Mouse (Mus musculus) frontal cortex, postnatal 36 days (tissue): Measurements from ENCODE around the gene Spata2l.

Source experiments
- DNase-seq, 2 experiments: peaks; one replicate each; pipeline ENCODE4 v3.0.0; 2022; ENCODE audit warnings: low spot score in 2 of 2

Spata2l gene

DNA sequence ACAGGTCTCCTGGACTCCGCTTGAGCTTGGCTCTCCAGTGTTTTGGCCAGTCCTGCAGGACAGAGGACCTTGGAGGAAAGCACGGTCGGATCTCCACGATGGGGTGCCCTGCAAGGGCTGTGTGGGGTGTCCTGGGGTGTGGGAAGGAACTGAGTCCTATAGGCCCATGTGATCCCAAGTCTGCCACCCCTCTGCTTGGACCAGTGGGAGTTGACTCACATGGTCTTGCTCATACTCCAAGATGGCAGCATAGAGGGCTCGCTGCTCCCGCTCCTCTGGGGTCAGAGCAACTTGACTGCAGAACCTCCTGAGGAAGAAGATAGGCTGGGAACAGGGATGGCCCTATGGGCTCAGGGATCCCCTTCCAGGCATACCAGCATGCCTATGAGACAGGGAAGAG, 11.7 kb upstream of the Spata2l start:
- DNase-seq = no peak

DNA sequence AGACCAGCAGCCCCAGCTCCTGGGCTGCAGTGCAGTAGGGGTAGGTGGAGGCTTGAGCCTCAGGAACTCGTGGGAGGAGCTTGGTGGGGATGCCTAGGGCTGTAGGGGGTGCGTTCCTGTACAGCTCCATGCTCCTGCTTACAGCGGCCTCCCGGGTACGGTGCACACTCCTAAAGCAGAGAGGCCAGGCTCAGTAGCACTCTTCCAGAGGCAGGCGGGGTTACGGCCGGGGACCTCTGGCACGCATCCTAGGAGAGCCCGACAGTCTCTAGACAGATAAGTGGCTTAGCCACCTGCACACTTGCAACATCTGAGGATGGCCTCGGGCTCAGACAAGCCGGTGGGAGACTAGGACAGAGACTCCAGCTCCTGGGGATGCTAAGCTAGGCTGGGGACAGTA, 9.5 kb upstream of the Spata2l start:
- no peak for DNase-seq

DNA sequence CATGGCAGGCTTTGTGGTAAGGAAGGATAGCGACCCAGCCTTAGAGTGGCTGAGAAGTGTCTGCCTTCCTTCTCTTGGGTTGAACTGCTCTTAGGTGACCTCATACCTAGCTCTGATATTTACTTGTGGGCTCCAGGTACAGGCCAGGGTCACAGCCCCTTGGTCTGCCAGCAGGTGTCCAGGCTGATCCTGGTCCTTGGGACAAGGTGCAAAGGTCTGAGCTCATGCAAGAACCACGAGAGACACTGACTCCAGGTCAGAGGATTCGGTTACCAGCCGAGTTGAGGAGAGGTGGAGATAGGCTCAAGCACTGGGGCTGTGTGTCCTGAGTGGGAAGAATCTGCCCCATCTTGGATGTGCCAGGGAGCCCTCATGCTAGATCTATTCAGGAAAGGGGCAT, 8.3 kb upstream of the Spata2l start:
- no peak for DNase-seq

DNA sequence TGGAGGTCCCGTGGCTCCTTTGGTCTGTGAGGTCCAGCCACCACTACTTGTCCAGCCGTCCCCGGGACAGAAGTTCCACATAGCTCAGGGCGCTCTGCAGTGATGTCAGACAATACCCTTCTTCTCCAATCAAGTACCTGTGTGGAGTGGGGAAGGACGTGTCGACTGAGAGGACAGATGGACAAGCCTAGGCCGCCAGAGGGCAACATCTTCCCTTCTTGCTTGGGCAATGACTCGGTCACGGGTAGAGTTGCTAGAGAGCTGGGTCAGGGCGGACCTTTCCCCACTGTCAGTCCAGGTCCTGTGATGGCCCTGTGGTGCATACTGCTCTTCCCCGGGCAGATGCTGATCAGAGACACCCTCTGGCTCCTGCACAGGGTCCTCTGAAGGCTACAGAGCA, 7.0 kb upstream of the Spata2l start:
- no peak for DNase-seq

DNA sequence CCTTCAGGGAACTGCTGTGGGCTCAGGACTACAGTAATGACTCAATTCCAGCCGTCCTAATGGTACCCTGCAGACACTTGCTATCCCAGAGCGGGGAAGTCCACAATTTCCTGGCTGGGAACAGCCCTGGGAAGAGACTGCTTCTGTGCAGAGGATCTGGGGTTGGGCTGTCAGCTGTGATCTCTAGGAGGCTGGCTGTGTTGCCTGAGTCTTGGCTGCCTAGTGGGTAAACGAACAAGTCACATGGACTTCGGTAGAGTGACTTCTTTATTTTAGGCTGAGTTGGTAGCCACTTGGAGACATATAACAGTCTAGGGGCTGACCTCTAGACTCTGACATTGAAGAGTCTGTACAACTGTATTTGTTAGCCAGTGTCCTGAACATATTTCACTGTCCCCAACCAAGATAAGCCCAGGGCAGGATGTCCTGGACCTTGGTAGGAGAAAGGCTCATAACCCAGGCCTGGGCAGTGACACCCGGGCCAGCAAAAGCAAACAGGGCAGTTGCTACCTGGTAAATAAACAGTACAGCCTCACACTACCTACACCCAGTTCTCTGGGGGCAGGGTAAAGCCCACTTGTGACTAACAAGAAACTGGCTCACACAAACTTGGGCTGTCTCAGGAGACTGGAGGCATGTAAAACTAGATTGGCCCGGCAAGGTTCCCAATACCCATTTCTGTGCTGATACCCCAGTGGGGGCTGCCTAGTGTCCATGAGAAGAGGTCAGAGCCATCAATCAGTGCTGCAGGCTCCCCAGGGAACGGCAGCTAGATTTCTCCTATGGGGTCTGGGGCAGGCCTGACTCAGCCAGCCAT, 6.3 kb upstream of the Spata2l start:
- DNase-seq = no peak

DNA sequence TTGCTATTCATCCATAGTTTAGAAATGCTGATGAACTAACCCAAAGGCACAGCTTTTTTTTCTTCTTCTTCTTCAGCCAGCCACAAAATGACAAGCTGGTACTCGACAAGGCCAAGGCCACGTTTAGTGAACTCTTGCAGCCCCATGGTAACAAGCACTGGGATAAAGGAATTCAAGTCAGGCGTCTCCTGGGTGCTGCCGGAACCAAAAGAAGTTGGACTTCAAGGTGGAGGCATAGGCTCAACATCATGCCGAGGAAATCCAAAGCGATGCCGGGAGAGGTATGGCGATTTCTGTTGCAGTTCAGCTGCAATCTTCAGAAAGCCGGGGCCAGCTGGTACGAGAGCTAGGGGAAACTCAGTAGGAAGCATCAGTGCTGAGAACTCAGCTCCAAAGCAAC, 3.4 kb upstream of the Spata2l start:
- no peak for DNase-seq

DNA sequence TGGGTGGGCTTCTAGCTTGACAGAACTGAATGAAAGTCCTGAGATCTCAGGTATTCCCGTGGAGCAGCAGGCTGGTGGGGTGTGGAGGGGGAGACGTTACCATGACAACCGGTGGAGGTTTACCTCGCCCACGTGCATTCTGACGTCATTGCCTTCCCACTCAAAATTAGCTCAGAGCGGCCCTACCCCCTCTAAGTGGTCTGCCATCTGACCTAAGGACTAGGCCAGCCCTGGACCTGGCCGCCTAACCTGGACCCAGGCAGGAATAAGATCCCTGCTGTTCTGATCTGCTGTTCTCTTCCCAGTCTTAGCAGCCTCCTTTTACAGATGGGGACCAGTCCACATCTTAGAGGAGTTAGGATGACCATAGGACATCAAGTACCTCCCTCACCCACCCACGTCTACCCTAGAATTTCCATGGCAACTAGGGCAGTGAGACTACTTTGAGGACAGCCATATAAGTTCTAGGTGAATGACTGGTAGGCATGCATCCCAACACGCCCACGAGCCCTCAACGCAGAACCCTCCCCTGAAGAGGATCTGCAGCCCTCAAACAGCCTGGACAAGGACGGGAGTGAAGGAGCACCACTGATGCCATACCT, 1.0 kb downstream of the Spata2l start:
- peak; percentile 82 to 91 for DNase-seq

DNA sequence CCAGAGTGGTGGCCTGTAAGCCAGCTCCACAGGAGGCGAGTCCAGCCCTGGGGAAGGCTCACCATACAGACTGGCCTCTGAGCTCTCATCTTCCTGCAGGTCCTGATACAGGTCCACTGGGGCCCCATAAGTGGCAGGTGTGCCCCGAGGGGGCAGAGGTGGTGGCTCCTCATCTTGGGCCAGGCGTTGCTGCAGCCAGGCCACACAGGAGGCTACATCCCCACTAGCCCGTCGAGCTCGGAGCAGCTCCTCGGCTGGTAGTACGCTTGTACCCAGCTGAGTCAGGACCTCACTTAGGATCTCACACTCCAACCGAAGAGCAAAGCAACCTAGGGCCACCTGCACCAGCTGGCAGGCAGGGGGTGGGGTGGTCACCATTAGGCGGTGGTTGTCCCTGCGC, 2.3 kb downstream of the Spata2l start:
- DNase-seq = no peak

DNA sequence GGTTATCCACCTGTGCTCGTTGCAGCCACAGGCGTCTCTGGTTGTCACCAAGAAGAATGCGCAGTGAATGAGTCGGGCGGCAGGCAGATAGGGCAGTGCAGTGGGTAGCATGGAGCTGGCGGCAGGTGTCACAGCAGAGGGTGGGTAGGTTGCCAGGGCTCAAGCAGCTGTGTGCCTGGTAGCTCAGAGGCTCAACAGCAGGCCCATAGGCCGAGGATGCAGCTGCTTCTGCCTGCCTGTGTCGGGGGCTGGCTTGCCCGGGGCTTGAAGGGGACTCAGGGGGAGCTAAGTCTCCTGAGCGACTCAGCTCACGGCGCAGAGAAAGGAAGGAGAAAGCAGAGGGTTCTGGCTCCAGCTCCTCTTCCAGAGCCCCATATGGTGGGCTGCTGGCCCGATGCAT, 2.7 kb downstream of the Spata2l start:
- no peak for DNase-seq

DNA sequence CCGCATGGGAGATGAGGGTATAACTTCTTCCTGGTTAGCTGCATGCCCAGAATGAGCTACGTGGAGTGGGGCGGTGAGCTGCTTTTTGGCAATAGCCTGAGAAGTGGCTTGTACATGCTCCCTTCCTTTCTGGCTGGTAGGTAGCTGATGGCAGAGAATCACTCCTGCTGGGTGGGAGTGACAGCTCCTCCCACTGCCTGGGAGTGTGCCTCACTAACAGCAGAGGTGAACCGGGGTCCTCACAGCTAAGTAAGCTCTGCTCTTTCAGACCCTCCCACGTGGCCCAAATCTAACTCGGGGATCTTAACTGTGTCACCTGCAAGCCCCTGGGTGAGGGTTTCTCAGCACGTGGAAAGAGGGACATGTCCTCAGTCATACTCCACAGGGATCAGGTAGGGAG, 3.5 kb downstream of the Spata2l start:
- peak; percentile 36 to 45 for DNase-seq

DNA sequence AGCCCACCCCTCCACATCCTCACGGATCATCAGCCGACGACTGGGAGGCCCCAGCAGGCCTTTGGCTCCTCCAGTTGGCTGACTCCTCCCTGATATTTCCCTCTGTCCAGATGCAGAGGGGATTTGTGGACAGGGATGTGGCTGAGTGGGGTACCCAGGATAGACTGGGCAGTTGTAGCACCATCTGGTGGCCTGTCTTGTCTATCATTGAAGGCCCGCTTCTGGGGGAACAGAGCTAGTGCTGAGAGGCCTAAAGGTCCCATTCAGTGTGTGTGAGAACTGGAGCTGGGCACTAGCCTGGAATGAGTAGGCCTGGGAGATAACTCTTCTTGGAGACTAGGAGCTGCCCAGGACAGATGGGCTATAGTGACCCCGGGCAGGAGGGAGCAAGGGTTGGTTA, 4.3 kb downstream of the Spata2l start:
- DNase-seq = peak in 1 of 2 experiments; percentile 38

DNA sequence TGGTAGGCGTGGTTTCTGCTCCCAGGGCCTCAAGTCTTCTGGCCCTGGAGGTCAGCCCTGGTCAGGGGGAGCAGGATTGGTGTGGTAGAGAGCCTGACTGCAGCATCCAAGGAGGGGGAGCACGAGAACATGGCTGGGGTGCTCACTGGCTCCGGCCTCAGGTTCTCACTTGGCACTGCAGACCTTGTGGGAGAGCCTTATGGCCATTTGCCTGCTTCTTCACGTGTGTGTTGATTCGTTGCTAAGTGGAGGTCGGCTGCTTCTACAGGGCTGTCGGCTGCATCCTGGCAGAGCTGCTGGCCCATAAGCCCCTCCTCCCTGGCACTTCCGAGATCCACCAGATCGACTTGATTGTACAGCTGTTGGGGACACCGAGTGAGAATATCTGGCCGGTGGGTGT, 5.7 kb downstream of the Spata2l start:
- peak in 1 of 2 experiments; percentile 19 for DNase-seq

DNA sequence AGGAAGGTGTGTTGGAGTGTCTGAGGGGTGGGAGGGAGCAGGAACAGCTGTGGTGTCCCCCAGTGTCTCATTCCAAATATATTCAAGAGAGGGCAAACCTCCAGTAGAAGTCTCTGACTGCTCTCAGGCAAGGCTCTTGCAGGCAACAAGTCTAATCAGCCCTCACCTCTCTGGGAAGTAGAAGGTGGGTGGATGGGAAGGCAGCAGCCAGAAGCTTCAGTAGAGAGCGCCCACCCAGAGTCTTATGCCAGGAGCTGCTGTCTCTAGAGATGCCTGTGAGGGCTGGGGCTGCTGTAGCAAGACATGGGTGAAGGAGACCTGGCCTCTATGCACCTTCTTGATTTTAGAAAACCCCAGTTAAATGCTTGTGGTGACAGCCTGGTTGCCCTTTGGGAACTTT, 7.6 kb downstream of the Spata2l start:
- DNase-seq = peak in 1 of 2 experiments; percentile 46

DNA sequence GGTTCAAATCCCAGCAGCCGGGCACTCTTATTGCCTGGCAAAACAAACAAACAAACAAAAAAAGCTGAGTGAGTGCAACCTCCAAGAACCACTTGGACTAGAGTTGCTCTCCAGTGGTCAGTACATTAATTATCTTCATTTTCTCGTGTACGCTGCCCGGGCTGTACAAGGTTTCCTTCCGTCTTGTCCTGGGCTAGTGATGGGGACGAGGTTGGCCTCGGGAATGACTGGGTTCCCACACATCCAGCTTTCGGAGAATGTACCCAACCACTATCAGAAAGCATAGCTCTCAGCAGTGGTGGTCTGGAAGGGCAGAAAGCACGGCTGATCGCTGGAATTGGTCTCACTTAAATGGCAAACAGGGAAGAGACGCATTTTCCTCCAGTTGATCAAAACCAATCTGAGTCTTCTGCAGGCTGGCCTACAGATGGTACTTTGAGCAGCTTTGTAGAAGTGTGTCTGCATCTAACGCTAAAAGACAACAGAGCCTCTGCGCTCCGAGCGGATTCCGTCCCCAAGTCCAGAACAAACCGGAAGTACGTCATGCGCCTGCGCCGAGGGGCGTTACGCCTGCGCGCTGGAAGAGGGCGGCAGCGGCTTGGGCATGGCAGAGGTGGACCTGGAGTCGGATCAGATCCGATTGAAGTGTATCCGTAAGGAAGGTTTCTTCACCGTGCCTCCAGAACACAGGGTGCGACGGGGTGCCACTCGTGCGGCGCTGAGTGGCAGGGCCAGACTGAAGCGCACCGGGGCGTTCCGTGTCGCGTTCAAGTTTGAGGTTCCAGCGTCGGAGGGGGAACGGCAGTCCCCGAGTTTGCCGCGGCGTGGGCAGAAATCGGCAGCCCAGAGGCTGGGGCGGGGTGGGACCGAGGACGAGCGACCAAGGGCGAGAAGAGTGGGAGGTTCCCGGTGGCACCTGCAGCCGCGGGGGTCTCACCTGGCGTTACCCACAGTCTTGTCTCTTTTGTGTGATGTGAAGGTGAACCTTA, 11.5 kb downstream of the Spata2l start, which contains the start of gene Cdk10:
Gene Cdk10, plus strand, starts transcription at position 565 of the 989 bp plus-strand sequence.
- peak; percentile 96 to 97 for DNase-seq

DNA sequence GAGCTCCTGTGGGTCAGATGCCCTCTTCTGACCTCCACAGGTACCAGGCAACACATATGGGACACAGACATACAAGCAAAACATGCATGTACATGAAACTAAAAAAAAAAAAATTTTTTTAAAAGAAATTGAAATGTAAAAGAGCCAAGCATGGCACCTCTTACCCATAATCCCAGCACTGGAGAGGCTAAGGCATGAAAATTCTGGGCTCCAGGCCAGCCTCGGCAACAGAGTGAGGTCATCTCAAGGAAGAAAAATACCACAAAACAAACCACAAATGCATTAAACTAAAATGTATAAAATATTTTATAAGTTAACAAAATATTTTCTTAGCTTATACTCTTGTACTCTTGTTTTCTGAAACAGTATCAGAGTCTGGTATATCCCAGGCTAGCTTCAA, 15.1 kb downstream of the Spata2l start:
- no peak for DNase-seq

DNA sequence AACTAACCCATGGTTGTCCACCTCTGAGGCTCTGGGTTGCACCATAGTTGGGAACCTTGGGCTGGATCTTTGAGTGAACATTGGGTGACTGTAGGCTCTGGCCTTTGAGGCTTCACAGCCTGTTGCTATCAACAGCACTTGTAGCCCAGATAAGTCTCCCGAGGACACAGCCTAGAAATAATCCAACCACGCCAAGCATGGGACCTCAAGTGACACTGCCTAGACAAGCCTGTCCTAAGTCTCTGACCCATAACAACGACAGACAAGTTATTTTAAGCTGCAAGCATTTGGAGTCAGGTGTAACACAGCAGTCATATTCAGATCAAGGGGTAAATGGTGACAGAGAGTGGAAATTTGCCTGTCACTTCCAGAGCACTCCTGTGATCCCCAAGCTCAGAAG, 20.6 kb downstream of the Spata2l start:
- DNase-seq = no peak

DNA sequence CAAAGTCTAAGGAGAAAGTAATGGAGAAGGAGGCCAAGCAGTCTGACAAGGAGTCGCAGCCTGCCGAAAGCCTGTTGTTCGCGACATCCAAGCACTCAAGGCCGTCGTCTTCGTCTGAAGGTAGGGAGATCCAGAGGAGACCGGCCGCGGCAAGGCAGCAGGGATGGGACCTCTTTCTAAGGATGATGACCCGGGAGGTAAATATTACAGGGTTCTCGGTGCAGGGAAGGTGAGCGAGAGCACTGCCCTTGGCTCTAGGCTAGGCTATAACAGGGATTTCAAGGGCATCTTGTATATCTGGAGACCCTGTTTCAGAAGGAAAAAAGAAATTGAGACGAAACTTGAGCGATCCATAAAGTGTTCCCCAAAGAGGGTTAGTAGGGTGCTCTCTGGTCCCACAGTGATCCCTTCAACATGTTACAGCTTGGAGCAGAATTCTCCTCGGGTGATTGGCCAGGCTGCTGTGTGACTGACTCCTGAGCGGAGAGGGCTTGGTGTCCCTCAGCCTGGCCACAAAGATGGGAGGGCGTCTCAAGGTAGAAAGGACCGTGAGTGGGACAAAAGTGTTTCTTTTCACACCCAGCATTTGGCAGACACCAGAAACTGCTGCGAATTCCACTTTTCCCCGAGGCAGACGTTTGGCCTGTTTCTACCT, 22.8 kb downstream of the Spata2l start:
- DNase-seq = no peak

DNA sequence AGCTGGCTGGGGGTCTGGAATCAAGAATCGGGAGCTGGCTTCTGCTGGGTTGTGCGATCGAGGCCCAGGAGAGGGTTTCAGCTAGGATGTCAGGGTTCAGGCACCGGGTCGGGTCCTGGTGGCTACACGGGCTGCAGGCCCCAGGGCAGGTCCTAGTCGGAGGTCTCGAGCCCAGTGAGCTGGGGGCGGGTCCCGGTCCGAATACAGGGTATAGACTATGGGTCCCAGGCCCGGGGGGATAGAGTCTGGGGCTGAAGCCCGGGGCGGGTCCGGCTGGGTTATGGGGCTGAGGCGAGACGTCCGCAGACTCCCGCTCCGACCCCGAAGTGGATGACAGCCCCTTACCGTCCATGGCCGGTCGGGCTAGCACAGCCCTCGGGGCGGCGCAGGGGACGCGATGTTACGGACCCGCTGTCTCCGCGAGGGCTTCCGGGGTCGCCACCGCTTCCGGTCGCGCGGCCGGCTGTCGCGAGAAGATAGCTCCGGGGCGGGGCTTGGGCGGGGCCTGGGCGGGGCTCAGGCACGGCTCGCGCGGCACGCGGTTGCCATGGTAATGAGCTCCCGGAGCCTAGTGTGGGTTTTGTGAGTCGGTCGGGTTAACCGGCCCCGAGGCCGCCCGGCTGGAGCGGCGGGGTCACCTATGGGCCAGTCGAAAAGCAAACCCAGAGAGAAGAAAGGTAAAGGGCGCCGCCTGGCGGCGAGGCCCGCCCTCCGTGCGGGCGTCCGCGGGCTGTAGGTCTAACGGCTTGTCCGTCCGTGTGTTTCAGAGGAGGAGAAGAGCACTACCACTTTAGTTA, 23.5 kb downstream of the Spata2l start, which contains the start of the genes Chmp1a and Spata33:
Gene Chmp1a, minus strand, starts transcription at position 443 of the 797 bp plus-strand sequence.
Gene Spata33, plus strand, starts transcription at position 512 of the 797 bp plus-strand sequence.
- DNase-seq = peak; percentile 79 to 88

DNA sequence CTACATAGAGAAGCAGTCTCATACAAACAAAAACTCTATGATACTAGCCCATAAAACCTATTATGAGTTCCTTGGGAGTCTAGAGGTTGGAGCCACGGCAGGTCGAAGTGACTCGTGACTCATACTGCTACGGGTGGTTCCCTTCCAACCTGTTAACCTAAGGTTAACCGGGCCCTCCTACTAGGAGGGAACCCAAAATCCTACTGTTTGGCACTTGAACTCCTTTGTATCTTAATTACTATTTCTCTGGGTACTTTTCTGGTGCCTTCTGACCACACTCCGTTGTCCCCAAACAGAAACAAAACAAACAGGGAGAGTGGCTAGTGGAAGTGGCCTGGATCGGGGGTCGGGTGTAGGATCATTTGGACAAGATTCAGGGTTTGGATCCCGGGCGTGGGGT, 24.2 kb downstream of the Spata2l start:
- no peak for DNase-seq

DNA sequence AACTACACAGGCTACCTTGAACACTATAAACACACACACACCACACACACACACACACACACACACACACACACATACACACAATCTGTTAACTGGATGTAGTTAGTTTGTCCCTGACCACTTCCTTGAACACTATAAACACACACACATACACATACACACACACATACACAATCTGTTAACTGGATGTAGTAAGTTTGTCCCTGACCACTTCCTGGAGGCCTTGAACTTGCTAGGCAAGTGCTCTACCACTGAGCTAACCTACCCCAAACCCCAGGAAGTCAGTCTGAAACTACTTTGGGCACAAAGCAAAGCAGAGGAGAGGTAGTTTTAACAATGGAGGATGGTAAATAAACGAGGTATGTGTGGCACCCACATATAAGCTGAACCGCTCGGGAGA, 32.5 kb downstream of the Spata2l start:
- no peak for DNase-seq

DNA sequence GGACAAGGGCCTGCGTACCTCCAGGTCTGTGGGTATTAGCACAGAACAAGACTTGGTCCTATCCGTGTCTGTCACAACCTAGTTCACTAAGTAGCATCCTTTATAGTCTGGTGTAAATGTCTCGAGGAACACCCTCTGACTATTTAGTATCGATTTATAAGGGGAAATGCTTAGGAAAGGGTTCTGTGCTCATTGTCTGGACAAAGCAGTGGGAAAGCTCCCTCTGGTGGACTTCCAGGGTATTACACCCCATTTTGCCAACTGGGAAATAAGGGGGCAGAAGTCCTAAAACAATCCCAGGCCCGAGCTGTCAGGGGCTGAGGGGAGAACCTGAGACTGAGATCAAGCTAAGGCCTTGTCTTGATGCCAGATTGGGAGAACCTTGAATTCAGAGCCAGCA, 33.7 kb downstream of the Spata2l start:
- DNase-seq = peak; percentile 69 to 73
